Mouse (Mus musculus) liver, embryonic 11.5 days (tissue): Measurements from ENCODE around the gene Prdm10. TPM values are rescaled to one million over a fixed set of nuclear protein-coding genes. Genes with fewer than 3 reads are reported as not detected.

Source experiments
- ATAC-seq: fragments of 200-750 bp; cut with Nextera tagmentation; replicated peaks from 2 replicates; pipeline ENCODE4 v1.8.0; 2017; ENCODE audit warnings: moderate number of reproducible peaks, mild to moderate bottlenecking, moderate TSS enrichment, moderate library complexity; ENCODE audit not compliant: low FRiP score
- DNase-seq: peaks from one replicate; pipeline ENCODE4 v3.0.0-alpha.2; 2017; ENCODE audit warnings: low spot score
- H3K27ac ChIP-seq: fragments of 300-500 bp; sonication (generic); 2 replicates; pipeline ENCODE4 v1.5.1; 2014; ENCODE audit warnings: mild to moderate bottlenecking, low read depth, low read length, control low read depth
- H3K27me3 ChIP-seq: fragments of 300-500 bp; sonication (generic); replicated peaks from 2 replicates; pipeline ENCODE4 v1.6.1; 2014; ENCODE audit warnings: low read length, mixed read lengths; ENCODE audit not compliant: control insufficient read depth, insufficient read depth
- H3K36me3 ChIP-seq: fragments of 300-500 bp; sonication (generic); 2 replicates; pipeline ENCODE4 v1.6.1; 2014; ENCODE audit warnings: mild to moderate bottlenecking, low read length, moderate library complexity, mixed read lengths; ENCODE audit not compliant: control insufficient read depth, insufficient read depth
- H3K4me1 ChIP-seq: fragments of 300-500 bp; sonication (generic); replicated peaks from 2 replicates; pipeline ENCODE4 v1.6.1; 2014; ENCODE audit warnings: low read length, mixed read lengths; ENCODE audit not compliant: control insufficient read depth, insufficient read depth
- H3K4me2 ChIP-seq: fragments of 300-500 bp; sonication (generic); 2 replicates; pipeline ENCODE4 v1.6.1; 2014; ENCODE audit warnings: mild to moderate bottlenecking, control low read depth, moderate library complexity
- H3K4me3 ChIP-seq: fragments of 300-500 bp; sonication (generic); 2 replicates; pipeline ENCODE4 v1.5.1; 2014; ENCODE audit warnings: low read depth, low read length, control low read depth
- H3K9ac ChIP-seq: fragments of 300-500 bp; sonication (generic); 2 replicates; pipeline ENCODE4 v1.6.1; 2014; ENCODE audit warnings: low read depth, low read length, control low read depth
- H3K9me3 ChIP-seq: fragments of 300-500 bp; sonication (generic); 2 replicates; pipeline ENCODE4 v1.6.1; 2016; ENCODE audit warnings: low read length, inconsistent platforms, mixed read lengths; ENCODE audit not compliant: control insufficient read depth
- WGBS: fragments of 180-500 bp; shearing (Covaris S2); extraction: QIAGEN DNeasy Blood & Tissue Kit; methylation state at CpG from one replicate; pipeline ENCODE4 v1.1.7; 2014; 5-methylcytosine and 5-hydroxymethylcytosine counted together
- polyA plus RNA-seq: library from polyadenylated mRNA; unstranded; fragments of >200 nt; fragmentation: Nextera tagmentation; extraction: Ambion mirVana; gene quantifications from 2 replicates; pipeline ENCODE4 v1.2.1, GENCODE M21; 2014

The Prdm10 gene
- polyA plus RNA-seq, 1 experiment from 2014 or later = 6.5 TPM

DNA sequence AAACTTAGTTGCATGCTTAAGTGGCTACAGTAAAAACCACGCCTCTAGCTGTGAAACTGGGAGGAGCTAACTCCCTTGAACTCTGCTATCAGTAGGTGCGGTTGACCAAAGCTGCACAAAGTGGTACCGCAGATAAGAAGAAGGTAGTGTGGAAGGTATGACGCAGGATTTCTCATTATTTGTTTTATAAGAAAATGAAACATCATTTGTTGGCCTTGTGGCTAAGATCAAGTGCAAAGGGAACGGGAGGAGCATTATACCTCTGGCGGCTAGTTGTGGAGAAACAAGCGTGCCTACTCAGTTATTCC is 25.7 kb upstream of the Prdm10 start:
- DNase-seq = no peak
- H3K4me2 ChIP-seq = peak overlapping the region; percentile 60

GRCm38 (mm10) chr9:31255953-31256352 is 24.4 kb upstream of the Prdm10 start:
- DNase-seq = no peak
- Histone ChIP-seq H3K4me1 (peaks cover 37% of the 10 kb centered on the region), H3K9ac (no peak overlapping the region), H3K27ac (peak overlapping the region; percentile 20; the same call in 1 of the 2 replicates), H3K4me3 (no peak overlapping the region), H3K9me3 (no peaks in the 10 kb centered on the region), H3K36me3 (no peaks in the 10 kb centered on the region), H3K4me2 (peak overlapping the region; percentile 60), H3K27me3 (no peaks in the 10 kb centered on the region)
- ATAC-seq = peak; percentile 40
- 50% methylated on average over 7 of the region's 7 CpGs for WGBS

More for the DNA sequence above, 25.7 kb upstream of the Prdm10 start:
- peak; percentile 82 for ATAC-seq
- Histone ChIP-seq H3K4me1 (peaks cover 29% of the 10 kb centered on the region), H3K27ac (peak overlapping the region; percentile 76), H3K4me3 (peak overlapping the region; percentile 27; the same call in 1 of the 2 replicates), H3K36me3 (no peaks in the 10 kb centered on the region), H3K9ac (0 out of 2 replicates have a peak overlapping the region, but pooled peaks have one; percentile 23), H3K27me3 (no peaks in the 10 kb centered on the region), H3K9me3 (no peaks in the 10 kb centered on the region)
- WGBS = 48% methylated on average over 7 of the region's 7 CpGs

- no peak overlapping the region for H3K27ac ChIP-seq
- H3K9ac ChIP-seq = no peak overlapping the region
- ATAC-seq (no peak), DNase-seq (no peak)
- H3K36me3 ChIP-seq = no peaks in the 10 kb centered on the region
- H3K9me3 ChIP-seq = no peaks in the 10 kb centered on the region
- H3K4me3 ChIP-seq = no peak overlapping the region
- 56% methylated on average over 3 of the region's 3 CpGs for WGBS
- H3K27me3 ChIP-seq = no peaks in the 10 kb centered on the region
- no peak overlapping the region for H3K4me2 ChIP-seq
- H3K4me1 ChIP-seq = peaks cover 41% of the 10 kb centered on the region
Measured at GRCm38 (mm10) chr9:31258237-31258636, 22.1 kb upstream of the Prdm10 start.

- no peak for ATAC-seq
- no peak overlapping the region for H3K27ac ChIP-seq
Measured at GRCm38 (mm10) chr9:31260219-31260618, 20.1 kb upstream of the Prdm10 start.

GRCm38 (mm10) chr9:31262226-31263105 is 17.9 kb upstream of the Prdm10 start:
- H3K27me3 ChIP-seq = no peaks in the 10 kb centered on the region
- ATAC-seq (peak; percentile 71), DNase-seq (no peak)
- peak overlapping the region; percentile 18; the same call in 1 of the 2 replicates for H3K9ac ChIP-seq
- no peaks in the 10 kb centered on the region for H3K36me3 ChIP-seq
- no peak overlapping the region for H3K4me3 ChIP-seq
- peaks cover 23% of the 10 kb centered on the region for H3K4me1 ChIP-seq
- peak overlapping the region; percentile 53 for H3K27ac ChIP-seq
- no peak overlapping the region for H3K4me2 ChIP-seq
- WGBS = 34% methylated on average over 4 of the region's 4 CpGs
- H3K9me3 ChIP-seq = no peaks in the 10 kb centered on the region

More at GRCm38 (mm10) chr9:31260219-31260618, 20.1 kb upstream of the Prdm10 start:
- no peaks in the 10 kb centered on the region for H3K36me3 ChIP-seq
- no peak overlapping the region for H3K4me2 ChIP-seq
- H3K27me3 ChIP-seq = no peaks in the 10 kb centered on the region
- no peak overlapping the region for H3K9ac ChIP-seq
- no peak for DNase-seq
- no peak overlapping the region for H3K4me3 ChIP-seq
- H3K9me3 ChIP-seq = no peaks in the 10 kb centered on the region
- WGBS = 54% methylated on average over 4 of the region's 4 CpGs
- H3K4me1 ChIP-seq = peaks cover 26% of the 10 kb centered on the region

DNA sequence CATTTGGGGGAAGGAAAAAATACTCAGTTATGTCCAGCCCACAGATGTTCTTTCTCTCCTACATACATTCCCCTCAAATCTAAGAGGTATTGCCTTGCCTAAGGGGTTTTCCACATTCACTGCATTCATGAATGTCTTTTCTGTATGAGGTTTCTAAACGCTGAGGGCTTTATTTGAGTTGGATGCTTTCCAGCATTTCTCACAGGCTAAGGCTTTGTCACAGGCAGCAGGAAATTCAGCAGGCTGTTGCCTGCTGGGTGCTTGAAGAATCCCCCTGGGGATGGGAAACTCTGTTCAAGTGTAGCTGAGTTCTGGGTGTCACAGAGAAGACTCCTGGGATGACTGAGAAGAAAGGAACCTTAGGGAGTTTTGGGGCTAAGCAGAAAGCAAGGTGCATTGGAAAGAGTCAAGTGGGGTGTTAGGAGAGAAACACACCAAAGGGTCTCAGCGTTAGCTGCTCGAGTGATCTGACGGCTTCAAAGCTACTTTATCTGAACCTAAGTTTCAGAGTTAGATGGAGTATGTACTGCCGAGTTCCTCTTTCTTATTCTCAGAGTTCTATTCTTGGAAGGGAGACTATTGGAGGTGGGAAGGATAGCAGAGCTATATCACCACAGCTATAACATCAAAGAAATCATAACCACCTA is 14.2 kb upstream of the Prdm10 start:
- Histone ChIP-seq H3K27me3 (no peaks in the 10 kb centered on the region), H3K9ac (no peak overlapping the region), H3K4me1 (peaks cover 17% of the 10 kb centered on the region), H3K27ac (no peak overlapping the region), H3K4me3 (no peak overlapping the region), H3K36me3 (no peaks in the 10 kb centered on the region), H3K9me3 (no peaks in the 10 kb centered on the region), H3K4me2 (no peak overlapping the region)
- DNase-seq (no peak), ATAC-seq (no peak)
- WGBS = 44% methylated on average over 5 of the region's 5 CpGs

GRCm38 (mm10) chr9:31271221-31272015 is 8.9 kb upstream of the Prdm10 start:
- no peak overlapping the region for H3K9ac ChIP-seq
- DNase-seq (no peak), ATAC-seq (no peak; the same call in 1 of the 2 replicates)
- H3K4me2 ChIP-seq = no peak overlapping the region
- peak overlapping the region; percentile 77; the same call in 1 of the 2 replicates for H3K27ac ChIP-seq
- no peaks in the 10 kb centered on the region for H3K9me3 ChIP-seq
- H3K4me1 ChIP-seq = peaks cover 32% of the 10 kb centered on the region
- H3K27me3 ChIP-seq = no peaks in the 10 kb centered on the region
- 68% methylated on average over 8 of the region's 8 CpGs for WGBS
- no peak overlapping the region for H3K4me3 ChIP-seq
- H3K36me3 ChIP-seq = no peaks in the 10 kb centered on the region

- peak overlapping the region; percentile 77 for H3K27ac ChIP-seq
- H3K4me1 ChIP-seq = peaks cover 28% of the 10 kb centered on the region
Measured at GRCm38 (mm10) chr9:31272160-31272559, 8.2 kb upstream of the Prdm10 start.

More at GRCm38 (mm10) chr9:31272160-31272559, 8.2 kb upstream of the Prdm10 start:
- peak; percentile 89 for ATAC-seq
- Histone ChIP-seq H3K4me3 (no peak overlapping the region), H3K27me3 (no peaks in the 10 kb centered on the region), H3K4me2 (peak overlapping the region; percentile 31), H3K36me3 (no peaks in the 10 kb centered on the region), H3K9ac (peak overlapping the region; percentile 38), H3K9me3 (no peaks in the 10 kb centered on the region)
- DNase-seq = no peak
- WGBS = 29% methylated on average over 4 of the region's 4 CpGs
